Mouse (Mus musculus): Measurements from ENCODE around the gene Csrp1. TPM values are rescaled to one million over a fixed set of nuclear protein-coding genes. Genes with fewer than 3 reads are reported as not detected.

The Csrp1 gene
- total and polyA plus RNA-seq, 3 experiments, result 44.4 to 73.0 TPM; not detected in 1

- peak; percentile 83 for DNase-seq (ENCODE audit: low read depth, low spot score)
- Histone ChIP-seq H3K9me3 (replicated peaks; ENCODE audit: insufficient read depth, low read length) (no peaks in the 10 kb centered on the region), H3K9ac (ENCODE audit: control insufficient read depth, low read depth, low read length, poor library complexity, severe bottlenecking) (peak overlapping the region; percentile 51), H3K27me3 (ENCODE audit: control insufficient read depth in 1 of 2, insufficient read depth in 2 of 2, low read length in 2 of 2) (no peaks in the 10 kb centered on the region; a peak in 1 of 4 replicates), H3K27ac (ENCODE audit: control insufficient read depth, low read depth, low read length) (no peak overlapping the region), H3K4me3 (ENCODE audit: control insufficient read depth in 1 of 2, insufficient read depth in 1 of 2, low read depth in 2 of 2, low read length in 2 of 2) (peak overlapping the region; percentile 39), H3K79me2 (ENCODE audit: control insufficient read depth, insufficient read depth, low read length, poor library complexity) (no peaks in the 10 kb centered on the region), H3K36me3 (ENCODE audit: control insufficient read depth in 1 of 2, insufficient read depth in 2 of 2, low read length in 2 of 2) (no peaks in the 10 kb centered on the region), H3K4me1 (ENCODE audit: control insufficient read depth in 1 of 2, insufficient read depth in 2 of 2, low read length in 2 of 2) (peaks cover 0 to 12% of the 10 kb centered on the region in 2 experiments; a peak in 2 of 4 replicates)
- TF ChIP-seq GATA1 (IDR thresholded peaks at IDR 0.05; ENCODE audit: low read depth, low read length) (peak; percentile 36), SMC3 (IDR thresholded peaks at IDR 0.05; ENCODE audit: low read depth, low read length) (peak; percentile 61), SIN3A (IDR thresholded peaks at IDR 0.05; ENCODE audit: low read length) (0 out of 2 replicates have a peak, but pooled peaks have one; percentile 34), USF2 (IDR thresholded peaks at IDR 0.05; ENCODE audit: borderline replicate concordance in 1 of 2, insufficient read depth in 1 of 2, low read depth in 1 of 2, low read length in 2 of 2) (no peak), MAFK (IDR thresholded peaks at IDR 0.05; ENCODE audit: borderline replicate concordance, low read depth, low read length) (no peak), CTCF (IDR thresholded peaks at IDR 0.05 in 2 of 3, conservative IDR thresholded peaks at IDR 0.05 in 1 of 3; ENCODE audit: control insufficient read depth in 1 of 3, insufficient read depth in 1 of 3, low read depth in 2 of 3, low read length in 3 of 3, poor library complexity in 1 of 3, severe bottlenecking in 1 of 3) (peak; percentile 26 to 54 (median 44); a peak in 5 of 6 replicates), GABPA (IDR thresholded peaks at IDR 0.05; ENCODE audit: low read depth, low read length) (no peak)
Measured at GRCm38 (mm10) chr1:135788708-135789107, 68.8 kb downstream of the Csrp1 start.

GRCm38 (mm10) chr1:135789815-135790214 is 70.0 kb downstream of the Csrp1 start:
- TF ChIP-seq SMC3 (IDR thresholded peaks at IDR 0.05; ENCODE audit: low read depth, low read length), result peak; percentile 83
- TF ChIP-seq CTCF (IDR thresholded peaks at IDR 0.05 in 2 of 3, conservative IDR thresholded peaks at IDR 0.05 in 1 of 3; ENCODE audit: control insufficient read depth in 1 of 3, insufficient read depth in 1 of 3, low read depth in 2 of 3, low read length in 3 of 3, poor library complexity in 1 of 3, severe bottlenecking in 1 of 3), result peak; percentile 91 to 96 (median 95)
- TF ChIP-seq ZC3H11A (IDR thresholded peaks at IDR 0.05; ENCODE audit: low read depth, low read length), result peak; percentile 41; the same call in 1 of the 2 replicates
- no peak for TF ChIP-seq TCF12 (IDR thresholded peaks at IDR 0.05; ENCODE audit: low read depth, low read length)
- no peak for TF ChIP-seq GABPA (IDR thresholded peaks at IDR 0.05; ENCODE audit: low read depth, low read length)
- TF ChIP-seq UBTF (IDR thresholded peaks at IDR 0.05; ENCODE audit: borderline replicate concordance, insufficient read depth, low read depth, low read length), result no peak
- TF ChIP-seq POLR2AphosphoS2 (IDR thresholded peaks at IDR 0.05; ENCODE audit: low read length), result no peak
- TF ChIP-seq CHD2 (IDR thresholded peaks at IDR 0.05; ENCODE audit: low read length), result no peak
- TF ChIP-seq GATA1 (IDR thresholded peaks at IDR 0.05; ENCODE audit: low read depth, low read length), result peak; percentile 36; the same call in 1 of the 2 replicates
- TF ChIP-seq POLR2A (IDR thresholded peaks at IDR 0.05; ENCODE audit: control insufficient read depth in 1 of 2, insufficient read depth in 1 of 2, low read depth in 1 of 2, low read length in 2 of 2, poor library complexity in 1 of 2), result no peak
- no peak for TF ChIP-seq CHD1 (IDR thresholded peaks at IDR 0.05; ENCODE audit: low read depth, low read length)
- no peak for TF ChIP-seq MAX (IDR thresholded peaks at IDR 0.05; ENCODE audit: low read length)
- TF ChIP-seq MAZ (IDR thresholded peaks at IDR 0.05; ENCODE audit: low read depth, low read length), result 0 out of 2 replicates have a peak, but pooled peaks have one; percentile 13
- no peak for TF ChIP-seq ZNF384 (IDR thresholded peaks at IDR 0.05; ENCODE audit: low read depth, low read length)
- peak; percentile 50 for TF ChIP-seq RAD21 (IDR thresholded peaks at IDR 0.05; ENCODE audit: low read depth, low read length)
- TF ChIP-seq MXI1 (IDR thresholded peaks at IDR 0.05; ENCODE audit: low read depth, low read length), result no peak
- TF ChIP-seq NRF1 (IDR thresholded peaks at IDR 0.05; ENCODE audit: insufficient read depth, low read depth, low read length, poor library complexity, severe bottlenecking), result no peak
- TF ChIP-seq ELF1 (IDR thresholded peaks at IDR 0.05; ENCODE audit: low read depth, low read length), result no peak
- H3K27me3 ChIP-seq (ENCODE audit: control insufficient read depth in 1 of 2, insufficient read depth in 2 of 2, low read length in 2 of 2), result no peaks in the 10 kb centered on the region; a peak in 1 of 4 replicates
- H3K4me3 ChIP-seq (ENCODE audit: control insufficient read depth in 1 of 2, insufficient read depth in 1 of 2, low read depth in 2 of 2, low read length in 2 of 2), result no peak overlapping the region
- H3K9me3 ChIP-seq (replicated peaks; ENCODE audit: insufficient read depth, low read length), result no peaks in the 10 kb centered on the region
- H3K79me2 ChIP-seq (ENCODE audit: control insufficient read depth, insufficient read depth, low read length, poor library complexity), result no peaks in the 10 kb centered on the region
- no peak overlapping the region for H3K9ac ChIP-seq (ENCODE audit: control insufficient read depth, low read depth, low read length, poor library complexity, severe bottlenecking)
- DNase-seq (ENCODE audit: low read depth, low spot score), result peak; percentile 88
- H3K36me3 ChIP-seq (ENCODE audit: control insufficient read depth in 1 of 2, insufficient read depth in 2 of 2, low read length in 2 of 2), result no peaks in the 10 kb centered on the region
- no peak overlapping the region for H3K27ac ChIP-seq (ENCODE audit: control insufficient read depth, low read depth, low read length)
- H3K4me1 ChIP-seq (ENCODE audit: control insufficient read depth in 1 of 2, insufficient read depth in 2 of 2, low read length in 2 of 2), result peaks cover 0 to 14% of the 10 kb centered on the region in 2 experiments; a peak in 2 of 4 replicates

Data from MEL (cell line).